Mouse (Mus musculus): ENCODE measurements around the gene Snrpd2. TPM values are rescaled to one million over a fixed set of nuclear protein-coding genes. Genes with fewer than 3 reads are reported as not detected.

Gene Snrpd2
- polyA plus RNA-seq, 1 experiment from 2014 or later = 69.6 TPM

DNA sequence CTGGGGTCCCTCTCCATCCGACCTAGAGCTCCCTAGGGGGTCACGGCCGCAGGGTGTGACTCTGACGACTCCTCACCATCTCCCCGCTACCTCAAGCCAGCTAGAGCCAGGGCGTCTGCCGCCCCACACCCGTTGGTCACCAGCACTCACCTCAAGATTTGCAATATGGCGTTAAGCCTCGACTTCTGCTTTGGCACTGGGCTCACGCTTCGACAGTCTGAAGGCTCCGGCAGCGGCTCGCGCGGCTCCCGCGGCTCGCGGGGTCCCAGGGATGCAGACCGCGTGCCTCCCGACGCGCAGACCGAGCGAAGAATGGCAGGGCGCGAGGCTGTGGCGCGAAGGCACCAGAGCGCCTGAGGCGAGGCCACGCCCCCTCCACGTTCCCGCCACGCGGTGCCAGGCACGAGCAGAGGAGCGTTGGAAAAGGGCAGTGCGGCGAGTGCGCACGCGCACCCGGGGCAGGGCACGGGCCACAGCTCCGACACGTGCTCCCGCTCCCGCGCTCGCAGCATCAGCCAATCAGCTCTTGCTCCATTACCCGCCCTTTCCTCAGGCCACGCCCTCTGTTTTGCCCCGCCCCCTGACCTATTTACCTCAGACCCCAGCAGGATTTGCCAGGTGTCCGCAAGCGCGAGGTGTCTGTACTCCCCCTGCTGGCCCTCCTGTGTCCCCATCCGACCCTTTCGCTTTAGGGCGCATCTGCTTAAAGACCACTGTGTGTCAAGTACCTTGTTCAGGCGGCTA lies 31.3 kb upstream of the Snrpd2 start, which contains the start of gene Gm4969:
TSS of gene Gm4969 (minus strand) at position 341 of the 744 bp plus-strand sequence.
- Histone ChIP-seq H3K36me3 (ENCODE audit: control insufficient read depth, insufficient read depth) (no peaks in the 10 kb centered on the region), H3K9me3 (ENCODE audit: control insufficient read depth) (no peaks in the 10 kb centered on the region), H3K27me3 (replicated peaks; ENCODE audit: control insufficient read depth, insufficient read depth, low read length) (peaks cover 4% of the 10 kb centered on the region; the same call in 1 of the 2 replicates), H3K4me1 (replicated peaks; ENCODE audit: control insufficient read depth, insufficient read depth, low read length) (no peaks in the 10 kb centered on the region), H3K4me2 (replicated peaks; ENCODE audit: low read depth) (peak within 1 kb of the TSS; percentile 40), H3K4me3 (ENCODE audit: low read depth, low read length) (0 out of 2 replicates have a peak within 1 kb of the TSS, but pooled peaks have one; percentile 3), H3K27ac (ENCODE audit: low read depth, low read length) (no peak within 1 kb of the TSS), H3K9ac (ENCODE audit: low read depth, low read length) (no peak within 1 kb of the TSS)
- peak; percentile 43 for ATAC-seq
- peak; percentile 53 for TF ChIP-seq CTCF (IDR thresholded peaks at IDR 0.05; ENCODE audit: low read depth)
- 27% methylated on average over 64 of the region's 64 CpGs for WGBS

DNA sequence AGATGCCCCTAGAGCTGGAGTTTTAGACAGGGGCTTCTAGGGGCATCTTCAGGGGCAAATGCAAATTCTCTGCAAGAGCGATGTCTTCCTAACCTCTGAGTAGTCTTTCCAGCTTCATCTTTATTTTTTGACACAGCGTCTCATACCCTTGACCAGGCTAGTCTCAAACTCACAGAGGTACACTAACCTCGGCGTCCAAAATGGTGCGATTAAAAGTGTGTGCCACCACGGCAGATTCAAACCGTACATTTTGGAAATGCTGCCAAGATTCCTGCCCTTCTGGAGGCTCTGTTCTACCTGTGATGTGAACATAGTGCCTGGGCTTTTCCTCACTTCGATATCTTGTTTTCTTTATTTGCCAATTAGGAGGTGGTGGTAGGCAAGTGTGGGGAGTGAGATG lies 30.4 kb upstream of the Snrpd2 start:
- no peak overlapping the region for H3K27ac ChIP-seq (ENCODE audit: low read depth, low read length)
- peaks cover 4% of the 10 kb centered on the region; the same call in 1 of the 2 replicates for H3K27me3 ChIP-seq (replicated peaks; ENCODE audit: control insufficient read depth, insufficient read depth, low read length)
- 0 out of 2 replicates have a peak, but pooled peaks have one; percentile 1 for ATAC-seq
- no peak overlapping the region for H3K9ac ChIP-seq (ENCODE audit: low read depth, low read length)
- H3K4me2 ChIP-seq (replicated peaks; ENCODE audit: low read depth) = no peak overlapping the region
- H3K9me3 ChIP-seq (ENCODE audit: control insufficient read depth) = no peaks in the 10 kb centered on the region
- no peak for TF ChIP-seq CTCF (IDR thresholded peaks at IDR 0.05; ENCODE audit: low read depth)
- 93% methylated on average over 8 of the region's 8 CpGs for WGBS
- H3K36me3 ChIP-seq (ENCODE audit: control insufficient read depth, insufficient read depth) = no peaks in the 10 kb centered on the region
- H3K4me1 ChIP-seq (replicated peaks; ENCODE audit: control insufficient read depth, insufficient read depth, low read length) = no peaks in the 10 kb centered on the region
- peak overlapping the region; percentile 62; the same call in 1 of the 2 replicates for H3K4me3 ChIP-seq (ENCODE audit: low read depth, low read length)

DNA sequence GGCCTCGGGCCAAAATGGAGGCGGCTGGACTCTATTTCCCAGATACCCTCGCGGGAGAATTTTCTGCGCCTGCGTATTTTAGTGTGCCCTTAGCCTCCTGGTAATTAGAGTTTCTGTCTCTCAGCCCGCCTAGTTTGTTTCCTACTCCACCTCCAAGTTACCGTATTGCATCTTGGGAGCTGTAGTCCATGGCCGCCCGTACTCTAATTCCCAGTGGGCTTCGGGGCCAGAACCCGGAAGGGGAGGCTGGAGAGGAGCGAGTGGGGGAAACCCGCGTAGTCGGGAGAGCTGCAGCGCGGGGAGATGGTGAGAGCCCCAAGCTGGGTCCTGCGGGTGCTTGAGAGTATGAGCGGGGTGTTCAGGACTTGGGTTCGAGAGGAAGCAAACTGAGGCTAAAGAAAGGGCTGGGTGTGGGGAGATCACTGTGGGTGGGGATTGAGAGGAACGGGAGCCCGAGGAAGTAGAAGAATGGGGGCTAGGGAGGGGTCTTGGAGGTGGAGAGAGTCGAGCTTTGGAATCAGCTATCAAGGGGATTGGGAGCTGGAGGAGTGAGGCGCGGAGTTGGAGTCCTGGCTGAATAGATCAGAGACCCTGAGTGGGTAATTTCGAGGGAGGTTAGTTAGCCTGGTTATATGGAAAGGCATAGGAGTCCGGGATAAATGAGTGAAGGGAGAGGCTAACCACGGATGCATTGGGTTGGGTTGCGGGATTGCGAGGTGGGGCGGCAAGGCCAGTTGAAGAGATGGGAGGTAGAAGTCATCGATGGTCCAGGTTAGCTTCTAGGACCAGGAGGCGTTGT lies 29.7 kb upstream of the Snrpd2 start, which contains the start of gene Fbxo46:
TSS of gene Fbxo46 (plus strand) at position 229 of the 799 bp plus-strand sequence.
- Histone ChIP-seq H3K27ac (ENCODE audit: low read depth, low read length) (no peak within 1 kb of the TSS), H3K9ac (ENCODE audit: low read depth, low read length) (peak within 1 kb of the TSS; percentile 48), H3K4me3 (ENCODE audit: low read depth, low read length) (peak within 1 kb of the TSS; percentile 62), H3K9me3 (ENCODE audit: control insufficient read depth) (no peaks in the 10 kb centered on the region), H3K4me1 (replicated peaks; ENCODE audit: control insufficient read depth, insufficient read depth, low read length) (0 out of 2 replicates have a peak, but pooled peaks cover 3% of the 10 kb centered on the region), H3K27me3 (replicated peaks; ENCODE audit: control insufficient read depth, insufficient read depth, low read length) (peaks cover 4% of the 10 kb centered on the region; the same call in 1 of the 2 replicates), H3K36me3 (ENCODE audit: control insufficient read depth, insufficient read depth) (no peaks in the 10 kb centered on the region), H3K4me2 (replicated peaks; ENCODE audit: low read depth) (peak within 1 kb of the TSS; percentile 79)
- 2% methylated on average over 34 of the region's 34 CpGs for WGBS
- no peak for TF ChIP-seq CTCF (IDR thresholded peaks at IDR 0.05; ENCODE audit: low read depth)
- peak; percentile 91 for ATAC-seq

DNA sequence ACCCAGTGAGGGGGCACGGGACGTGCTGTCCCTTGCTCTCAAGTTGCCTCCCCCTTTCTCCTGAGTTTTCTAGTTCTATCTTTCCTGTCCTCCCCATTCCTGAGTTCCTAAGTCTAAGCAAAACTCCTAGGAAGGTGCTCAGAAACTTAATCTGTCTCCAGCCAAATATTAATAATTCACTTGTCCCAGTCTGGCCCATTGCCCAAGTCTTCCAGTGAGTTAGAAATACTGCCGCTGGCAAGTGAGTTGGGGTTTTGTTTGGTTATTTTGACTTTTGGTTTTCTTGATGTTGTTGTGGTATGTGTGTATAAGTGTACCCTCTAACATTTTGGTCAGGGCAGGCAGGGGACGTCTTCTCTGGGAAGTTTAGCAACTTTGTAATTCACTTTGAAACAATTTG lies 27.8 kb upstream of the Snrpd2 start:
- H3K9me3 ChIP-seq (ENCODE audit: control insufficient read depth) = no peaks in the 10 kb centered on the region
- no peaks in the 10 kb centered on the region for H3K36me3 ChIP-seq (ENCODE audit: control insufficient read depth, insufficient read depth)
- 89% methylated on average over 4 of the region's 4 CpGs for WGBS
- 0 out of 2 replicates have a peak, but pooled peaks cover 3% of the 10 kb centered on the region for H3K4me1 ChIP-seq (replicated peaks; ENCODE audit: control insufficient read depth, insufficient read depth, low read length)
- no peak for TF ChIP-seq CTCF (IDR thresholded peaks at IDR 0.05; ENCODE audit: low read depth)
- H3K27me3 ChIP-seq (replicated peaks; ENCODE audit: control insufficient read depth, insufficient read depth, low read length) = peaks cover 4% of the 10 kb centered on the region; the same call in 1 of the 2 replicates
- H3K4me3 ChIP-seq (ENCODE audit: low read depth, low read length) = no peak overlapping the region
- no peak overlapping the region for H3K4me2 ChIP-seq (replicated peaks; ENCODE audit: low read depth)
- H3K27ac ChIP-seq (ENCODE audit: low read depth, low read length) = no peak overlapping the region
- no peak for ATAC-seq
- no peak overlapping the region for H3K9ac ChIP-seq (ENCODE audit: low read depth, low read length)

DNA sequence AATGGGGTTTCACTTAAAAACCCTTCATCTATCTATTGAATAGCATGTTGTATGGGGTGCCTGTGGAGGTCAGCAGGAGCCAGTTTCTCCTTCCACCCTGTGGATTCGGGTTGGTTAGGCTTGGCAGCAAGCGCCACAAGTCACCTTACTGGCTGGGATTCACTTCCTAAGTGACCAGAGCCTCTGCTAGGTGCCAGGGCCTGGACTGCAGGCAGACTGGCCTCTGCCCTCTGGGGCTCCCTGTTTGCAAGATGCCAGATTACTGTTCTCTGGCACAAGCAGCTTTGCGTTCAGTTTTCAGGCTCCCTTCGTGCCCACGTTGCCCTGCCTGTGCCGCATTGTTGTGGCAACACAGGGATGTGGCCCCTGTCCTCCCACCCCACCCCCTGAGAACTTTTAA lies 24.8 kb upstream of the Snrpd2 start:
- TF ChIP-seq CTCF (IDR thresholded peaks at IDR 0.05; ENCODE audit: low read depth) = no peak
- ATAC-seq = no peak
- Histone ChIP-seq H3K27ac (ENCODE audit: low read depth, low read length) (no peak overlapping the region), H3K36me3 (ENCODE audit: control insufficient read depth, insufficient read depth) (no peaks in the 10 kb centered on the region), H3K4me3 (ENCODE audit: low read depth, low read length) (no peak overlapping the region), H3K9ac (ENCODE audit: low read depth, low read length) (no peak overlapping the region), H3K4me2 (replicated peaks; ENCODE audit: low read depth) (no peak overlapping the region), H3K27me3 (replicated peaks; ENCODE audit: control insufficient read depth, insufficient read depth, low read length) (no peaks in the 10 kb centered on the region), H3K9me3 (ENCODE audit: control insufficient read depth) (no peaks in the 10 kb centered on the region), H3K4me1 (replicated peaks; ENCODE audit: control insufficient read depth, insufficient read depth, low read length) (0 out of 2 replicates have a peak, but pooled peaks cover 3% of the 10 kb centered on the region)
- 91% methylated on average over 6 of the region's 6 CpGs for WGBS

DNA sequence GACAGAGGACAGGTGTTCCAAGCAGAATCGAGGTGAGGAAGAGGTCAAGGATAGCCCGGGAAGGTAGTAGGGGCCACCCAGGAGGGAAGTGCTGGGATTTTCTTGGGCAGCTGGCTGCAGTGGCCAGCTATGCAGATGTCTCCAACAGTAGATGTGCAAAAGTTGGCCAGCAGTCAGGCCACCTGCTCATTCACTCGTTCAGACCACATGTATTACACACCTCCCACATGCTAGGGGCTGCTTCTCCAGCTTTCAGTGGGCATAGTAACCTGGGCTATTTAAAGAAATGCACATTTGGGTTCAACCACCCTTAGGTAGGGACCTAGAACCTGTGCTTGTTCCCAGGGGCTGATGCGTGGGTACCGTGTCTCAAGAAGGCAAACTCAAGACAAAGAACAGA lies 21.8 kb upstream of the Snrpd2 start:
- Histone ChIP-seq H3K4me2 (replicated peaks; ENCODE audit: low read depth) (no peak overlapping the region), H3K4me1 (replicated peaks; ENCODE audit: control insufficient read depth, insufficient read depth, low read length) (0 out of 2 replicates have a peak, but pooled peaks cover 3% of the 10 kb centered on the region), H3K36me3 (ENCODE audit: control insufficient read depth, insufficient read depth) (no peaks in the 10 kb centered on the region), H3K27me3 (replicated peaks; ENCODE audit: control insufficient read depth, insufficient read depth, low read length) (no peaks in the 10 kb centered on the region), H3K9me3 (ENCODE audit: control insufficient read depth) (no peaks in the 10 kb centered on the region), H3K4me3 (ENCODE audit: low read depth, low read length) (no peak overlapping the region), H3K9ac (ENCODE audit: low read depth, low read length) (no peak overlapping the region), H3K27ac (ENCODE audit: low read depth, low read length) (no peak overlapping the region)
- no peak for ATAC-seq
- WGBS = 83% methylated on average over 5 of the region's 5 CpGs
- TF ChIP-seq CTCF (IDR thresholded peaks at IDR 0.05; ENCODE audit: low read depth) = no peak

All from intestine, postnatal 0 days (tissue).